Mouse (Mus musculus): ENCODE data around the gene Smyd3. TPM values are rescaled to one million over a fixed set of nuclear protein-coding genes. Genes with fewer than 3 reads are reported as not detected.

The Smyd3 gene
- total RNA-seq, 2 experiments from 2014 or later, result 5.1 to 5.8 TPM

DNA sequence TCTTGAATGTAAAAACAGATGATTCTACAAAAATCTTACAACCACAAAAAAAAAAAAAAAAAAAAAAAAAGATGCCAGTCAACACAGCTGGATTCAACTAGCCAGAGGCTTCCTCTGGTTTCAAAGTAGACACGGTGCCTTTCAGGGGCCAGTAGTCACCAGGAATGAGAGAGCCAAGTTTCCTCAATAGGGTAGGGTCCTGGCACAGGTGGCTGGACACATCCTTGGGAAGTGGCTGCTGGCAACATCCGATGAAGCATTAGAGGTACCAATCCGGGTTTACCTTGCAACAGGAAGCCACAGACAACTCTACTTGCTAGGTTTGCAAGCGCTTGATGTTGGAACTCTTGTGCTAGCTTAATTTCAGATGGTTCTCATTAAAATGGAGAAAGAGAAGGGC, 459.2 kb downstream of the Smyd3 start:
- H3K27ac ChIP-seq, result no peak overlapping the region
- TF ChIP-seq CTCF (IDR thresholded peaks at IDR 0.05), result no peak
- no peak for DNase-seq
- H3K4me3 ChIP-seq, result no peak overlapping the region
- intact Hi-C loops (cut with DNase I), result no loop called here

DNA sequence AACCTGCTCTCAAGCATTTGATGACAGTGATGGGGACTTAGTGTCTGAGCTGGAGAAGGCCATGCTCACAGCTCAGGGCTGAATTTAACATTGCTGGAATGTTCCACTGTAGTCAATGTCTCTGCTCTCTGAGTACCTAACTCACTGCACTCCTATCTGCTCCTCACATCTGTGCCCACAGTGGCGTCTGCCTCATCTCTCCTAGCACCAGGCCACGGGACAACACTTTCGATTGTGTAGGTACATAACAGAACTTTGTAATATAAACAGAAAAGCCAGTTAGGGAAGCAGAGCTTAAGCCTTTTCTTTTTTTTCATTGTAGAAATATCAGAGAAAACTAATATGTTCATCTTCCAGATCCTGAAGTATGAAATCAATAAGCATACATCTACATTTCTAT, 462.1 kb downstream of the Smyd3 start:
- no peak for TF ChIP-seq CTCF (IDR thresholded peaks at IDR 0.05)
- no peak for DNase-seq
- intact Hi-C loops (cut with DNase I), result no loop called here
- no peak overlapping the region for H3K27ac ChIP-seq
- H3K4me3 ChIP-seq, result no peak overlapping the region

DNA sequence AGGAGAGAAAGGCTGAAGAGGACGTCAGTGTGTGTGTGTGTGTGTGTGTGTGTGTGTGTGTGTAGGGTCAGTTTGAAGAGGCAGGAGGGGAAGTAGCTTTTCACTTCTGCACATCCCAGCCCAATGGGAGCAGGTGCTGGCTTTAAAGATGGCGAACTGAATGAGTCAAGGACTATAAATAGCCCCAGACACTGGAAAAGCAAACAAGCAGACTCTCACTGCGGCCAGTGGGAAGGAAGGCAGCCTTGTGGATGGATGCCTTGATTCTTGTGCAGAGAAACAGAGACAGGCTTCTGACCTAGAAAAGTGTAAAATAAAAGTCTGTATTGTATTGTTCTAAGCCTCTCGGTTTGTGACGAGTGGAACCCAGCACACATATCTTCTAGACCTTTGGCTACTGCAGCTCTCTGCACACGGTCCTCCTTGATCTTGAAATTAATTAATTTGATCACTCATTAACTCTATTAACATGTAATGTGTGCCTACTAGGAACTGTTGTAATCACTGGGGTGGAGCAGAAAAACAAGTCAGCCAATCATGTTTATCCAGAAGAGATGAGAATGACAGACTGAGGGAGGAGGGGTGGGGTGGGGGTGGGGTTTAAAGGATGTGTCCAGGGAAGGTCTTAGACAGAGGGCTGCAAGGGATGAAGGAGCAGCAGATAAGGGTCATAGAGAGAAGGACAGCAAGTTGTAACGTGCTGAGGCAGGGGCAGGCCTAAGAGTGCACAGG, 463.3 kb downstream of the Smyd3 start:
- no peak for TF ChIP-seq CTCF (IDR thresholded peaks at IDR 0.05)
- DNase-seq, result no peak
- intact Hi-C loops (cut with DNase I), result no loop called here
- Histone ChIP-seq H3K27ac (no peak overlapping the region), H3K4me3 (no peak overlapping the region)

DNA sequence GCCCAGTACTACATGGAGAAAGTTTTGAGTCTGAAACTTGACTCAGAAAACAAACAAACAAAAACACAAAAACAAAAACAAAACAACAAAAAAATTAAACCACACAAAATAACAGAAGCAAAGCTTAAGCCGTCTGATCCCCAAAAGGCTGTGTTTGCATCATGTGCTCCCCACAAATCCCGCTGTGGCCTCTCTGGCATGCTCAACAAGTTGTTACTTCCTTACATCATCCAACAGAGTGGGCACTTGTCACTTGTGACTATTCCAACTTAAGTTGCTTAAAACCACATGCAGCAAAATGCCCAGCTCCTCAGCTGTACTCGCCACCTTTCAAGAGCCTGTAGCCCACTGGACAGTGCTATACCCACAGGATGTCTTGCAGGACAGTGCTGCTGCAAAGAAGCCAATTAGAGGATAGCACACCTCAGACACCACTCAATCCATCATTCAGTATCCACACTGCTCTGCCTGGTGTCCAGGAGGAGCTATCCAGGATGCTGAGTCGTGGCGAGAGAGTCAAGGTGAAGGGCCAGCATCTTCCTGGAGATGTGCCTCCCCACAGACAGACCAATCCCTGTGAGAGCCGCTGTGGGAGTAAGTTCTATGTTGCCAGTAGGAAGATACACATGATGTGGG, 465.2 kb downstream of the Smyd3 start:
- DNase-seq, result no peak
- TF ChIP-seq CTCF (IDR thresholded peaks at IDR 0.05), result no peak
- Histone ChIP-seq H3K4me3 (no peak overlapping the region), H3K27ac (no peak overlapping the region)
- intact Hi-C loops (cut with DNase I), result no loop called here

DNA sequence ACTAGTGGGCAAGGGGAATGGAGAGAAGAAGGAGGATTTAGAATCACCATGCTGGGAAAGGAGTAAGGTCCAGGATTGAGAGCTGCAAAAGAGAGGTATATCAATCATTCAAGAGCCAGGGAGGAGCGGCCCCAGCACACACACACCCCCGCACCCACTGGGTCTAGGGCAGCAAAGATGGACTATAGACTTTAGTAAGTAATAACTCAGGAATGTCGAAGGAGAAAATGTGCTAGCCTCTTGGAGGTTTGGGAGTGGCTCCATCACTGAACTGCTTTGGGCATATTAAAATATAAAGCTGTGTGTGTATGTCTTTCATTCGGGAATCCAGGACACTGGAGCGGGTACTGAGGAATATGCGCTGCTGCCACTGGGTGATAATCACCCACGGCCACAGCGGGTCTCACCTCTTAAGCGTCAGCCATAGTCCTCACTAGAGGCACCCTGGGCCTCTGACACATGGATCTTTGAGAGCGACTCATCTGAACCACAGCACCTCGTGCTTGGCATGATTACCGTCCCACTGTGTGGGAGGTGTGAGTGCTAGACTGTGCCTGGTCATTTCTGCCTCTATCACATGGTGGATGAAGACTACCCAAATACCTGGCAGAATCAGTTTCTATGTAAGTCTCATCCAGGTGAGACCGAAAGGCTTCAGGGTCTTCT, 469.8 kb downstream of the Smyd3 start:
- TF ChIP-seq CTCF (IDR thresholded peaks at IDR 0.05), result no peak
- intact Hi-C loops (cut with DNase I), result no loop called here
- no peak for DNase-seq
- Histone ChIP-seq H3K27ac (no peak overlapping the region), H3K4me3 (no peak overlapping the region)

DNA sequence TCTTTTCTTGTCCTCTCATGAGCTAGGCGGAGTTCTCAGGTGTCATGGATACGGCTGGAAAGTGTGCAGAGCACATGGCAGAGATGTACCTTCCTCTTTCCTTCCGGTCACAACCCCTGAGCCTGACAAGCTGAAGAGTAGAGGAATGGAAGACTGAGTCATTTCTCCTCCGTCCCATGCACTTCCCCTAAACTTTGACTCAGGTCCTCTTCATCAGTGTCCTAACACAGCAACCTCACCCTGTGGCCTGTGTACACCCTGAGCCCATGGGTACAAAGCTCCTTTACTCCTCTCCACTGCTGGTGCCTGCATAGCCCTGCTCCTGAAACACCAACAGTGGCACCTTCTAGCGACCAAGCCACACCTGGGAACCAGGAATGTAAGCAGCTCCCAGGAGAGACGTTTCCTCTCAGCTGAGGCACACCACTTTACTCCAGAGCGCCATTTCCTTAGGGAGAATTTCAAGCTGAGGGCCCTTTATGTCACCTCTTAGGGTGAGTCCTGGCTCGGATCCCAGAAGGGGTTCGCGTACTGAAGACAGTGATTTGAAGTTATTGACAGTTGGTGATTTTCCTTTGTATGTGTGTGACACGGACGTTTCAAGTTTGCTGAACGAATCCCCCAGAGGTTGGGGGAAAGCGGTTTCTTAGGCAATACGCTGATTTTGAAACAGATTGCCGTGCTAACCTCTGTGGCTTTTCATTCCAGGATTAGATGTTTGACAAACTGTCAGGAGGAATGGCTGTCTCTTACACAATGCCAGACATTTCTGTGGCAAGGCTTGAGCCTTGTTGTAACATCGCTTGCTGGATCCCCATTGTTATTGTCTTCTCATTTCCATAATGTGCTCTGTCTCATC, 471.8 kb downstream of the Smyd3 start:
- no peak overlapping the region for H3K4me3 ChIP-seq
- DNase-seq, result no peak
- TF ChIP-seq CTCF (IDR thresholded peaks at IDR 0.05), result no peak
- intact Hi-C loops (cut with DNase I), result no loop called here
- H3K27ac ChIP-seq, result no peak overlapping the region

DNA sequence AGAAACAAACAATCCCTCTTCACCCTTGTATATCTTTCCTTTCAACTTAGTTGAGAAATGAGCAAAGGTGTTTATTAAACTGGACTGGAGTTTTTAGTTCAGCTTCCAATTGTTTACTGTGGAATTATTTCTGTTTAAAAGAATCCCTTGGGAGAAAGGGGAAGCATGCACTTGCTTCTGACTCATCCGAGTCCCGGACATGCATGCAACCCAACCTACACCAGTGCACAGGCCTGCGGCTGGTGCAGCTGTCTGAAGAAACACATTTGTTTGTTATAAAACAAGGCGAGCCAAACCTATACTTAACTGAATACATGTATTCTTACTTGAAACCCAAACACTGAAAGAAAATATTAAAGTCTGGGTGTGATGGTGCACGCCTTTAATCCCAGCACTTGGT, 473.7 kb downstream of the Smyd3 start:
- no peak for TF ChIP-seq CTCF (IDR thresholded peaks at IDR 0.05)
- no peak overlapping the region for H3K27ac ChIP-seq
- DNase-seq, result no peak
- H3K4me3 ChIP-seq, result no peak overlapping the region
- intact Hi-C loops (cut with DNase I), result no loop called here

DNA sequence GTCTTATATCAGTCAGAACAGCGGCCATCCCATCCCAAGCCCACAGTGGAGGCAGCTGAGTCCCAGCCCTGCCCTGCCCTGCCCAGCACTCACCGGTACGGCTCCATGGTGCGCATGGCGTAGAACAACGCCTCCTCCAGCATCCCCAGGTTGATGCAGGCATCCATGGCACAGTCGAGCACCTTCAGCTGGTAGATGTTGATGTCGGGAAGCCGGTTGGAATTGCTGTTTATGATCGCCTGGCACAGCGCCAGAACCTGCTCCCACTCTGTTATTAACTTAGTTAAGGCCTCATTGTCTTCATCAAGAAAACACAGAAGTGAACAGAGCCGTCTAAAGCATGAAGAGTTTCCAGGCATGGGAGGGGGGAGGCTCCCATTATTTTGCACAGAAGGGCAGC, 474.2 kb downstream of the Smyd3 start:
- no peak overlapping the region for H3K4me3 ChIP-seq
- TF ChIP-seq CTCF (IDR thresholded peaks at IDR 0.05), result no peak
- DNase-seq, result no peak
- no peak overlapping the region for H3K27ac ChIP-seq
- intact Hi-C loops (cut with DNase I), result no loop called here

DNA sequence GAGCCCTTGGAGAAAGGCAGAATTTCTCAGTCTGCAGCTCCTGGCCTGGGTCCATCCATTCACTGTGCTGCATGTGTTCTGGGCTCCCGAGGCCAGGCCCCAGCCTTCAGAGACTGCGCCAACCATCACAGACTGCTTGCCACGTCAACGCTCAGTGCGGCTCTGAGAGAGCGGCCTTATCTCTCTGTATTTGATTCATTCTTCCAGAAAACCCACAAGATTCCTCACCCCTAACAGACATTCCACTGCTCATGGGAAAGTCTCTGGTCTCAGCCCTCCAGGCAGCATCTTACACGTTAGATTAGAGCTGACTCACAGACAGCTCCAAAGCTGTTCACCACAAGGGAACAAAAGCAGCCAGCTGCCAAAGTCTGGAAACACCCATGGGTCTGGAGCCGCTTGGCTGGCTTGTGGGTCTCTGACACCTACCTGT, 475.9 kb downstream of the Smyd3 start:
- Histone ChIP-seq H3K27ac (no peak overlapping the region), H3K4me3 (no peak overlapping the region)
- intact Hi-C loops (cut with DNase I), result no loop called here
- DNase-seq, result no peak
- no peak for TF ChIP-seq CTCF (IDR thresholded peaks at IDR 0.05)

DNA sequence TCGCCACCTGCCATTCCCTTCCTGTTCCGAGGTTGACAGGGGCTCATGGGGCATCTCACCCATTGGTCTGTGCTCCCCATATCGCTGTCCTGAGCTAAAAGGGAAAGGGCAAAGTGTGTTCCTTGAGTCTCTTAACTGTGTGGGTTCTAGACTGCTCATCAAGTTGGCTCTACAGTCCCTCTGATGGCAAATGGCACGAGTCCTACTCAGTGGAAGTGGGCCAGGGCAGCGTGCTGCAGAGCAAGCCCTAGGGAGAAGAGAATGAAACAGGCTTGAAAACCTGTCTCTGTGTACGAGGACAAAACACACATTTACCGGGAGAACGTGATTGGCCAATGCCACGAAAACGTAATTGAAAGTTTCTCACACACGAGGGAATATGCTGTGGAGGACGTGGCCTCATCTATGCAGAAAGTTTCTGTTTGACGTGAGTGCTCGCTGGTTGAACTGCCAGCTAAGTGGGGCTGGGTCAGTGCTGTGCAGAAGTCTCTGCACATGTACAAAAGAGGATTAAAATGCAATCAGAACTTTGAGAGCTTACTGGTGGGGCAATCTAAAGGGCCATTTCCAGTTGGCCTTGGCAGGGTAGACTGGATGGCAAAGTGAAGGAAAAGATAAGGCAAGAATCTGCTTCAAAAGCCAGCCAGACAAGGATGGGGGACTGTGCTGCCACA, 476.5 kb downstream of the Smyd3 start:
- no peak for TF ChIP-seq CTCF (IDR thresholded peaks at IDR 0.05)
- DNase-seq, result no peak
- Histone ChIP-seq H3K4me3 (no peak overlapping the region), H3K27ac (no peak overlapping the region)
- intact Hi-C loops (cut with DNase I), result no loop called here

DNA sequence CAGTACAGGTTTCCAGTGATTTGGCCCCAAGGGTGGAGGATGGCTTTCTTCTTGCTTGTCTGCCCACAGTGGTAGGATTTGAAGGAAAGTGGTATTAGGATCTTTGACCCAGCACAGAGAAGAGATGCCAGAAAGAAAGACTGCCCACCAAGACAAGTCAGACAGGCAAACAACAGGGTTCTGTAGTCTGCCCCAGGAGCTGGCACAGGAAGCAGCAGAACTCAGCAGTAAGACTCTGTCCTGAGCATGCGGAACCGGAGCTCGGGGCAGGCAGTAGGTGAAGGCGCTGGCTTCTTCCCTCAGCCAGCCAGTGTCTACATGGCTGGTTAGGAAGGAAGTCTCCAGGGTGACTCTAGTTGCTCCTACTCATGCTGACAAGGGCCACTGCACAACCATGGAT, 479.0 kb downstream of the Smyd3 start:
- no peak for DNase-seq
- no peak for TF ChIP-seq CTCF (IDR thresholded peaks at IDR 0.05)
- intact Hi-C loops (cut with DNase I), result no loop called here
- no peak overlapping the region for H3K4me3 ChIP-seq
- H3K27ac ChIP-seq, result no peak overlapping the region

DNA sequence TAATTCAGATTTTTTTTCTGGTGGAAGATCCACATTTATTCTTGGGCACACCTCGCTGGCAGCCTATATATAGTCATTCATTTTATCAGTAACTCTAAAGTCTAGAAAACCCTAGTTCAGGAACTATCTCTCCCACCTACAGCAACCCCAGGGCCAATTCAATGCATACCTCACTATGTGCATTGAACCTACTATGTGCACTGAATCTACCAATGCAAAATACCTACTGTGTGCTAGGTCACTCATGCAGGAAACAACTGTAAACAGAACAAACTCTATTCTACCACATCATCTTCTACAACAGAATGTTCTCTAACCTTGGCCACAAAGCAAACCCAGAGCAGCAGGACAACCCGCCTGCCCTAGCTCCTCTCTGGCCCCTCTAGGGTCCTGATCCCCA, 484.9 kb downstream of the Smyd3 start:
- no peak overlapping the region for H3K27ac ChIP-seq
- no peak for DNase-seq
- no peak for TF ChIP-seq CTCF (IDR thresholded peaks at IDR 0.05)
- H3K4me3 ChIP-seq, result no peak overlapping the region
- intact Hi-C loops (cut with DNase I), result no loop called here

All from gastrocnemius, adult 2 months (tissue).